ENCODE assay signal across 23 mouse cellular contexts in genomic region chr10:21460062-21460461, GRCm38 (mm10).
DNase-seq lines count a peak whose midpoint lies in the region; ATAC-seq and TF ChIP-seq lines count a peak whose summit lies in the region.
"Had no signal": no experiment of that assay in that cellular context is flagged by ENCODE, and none has a peak within 500 bp of the region (broad histone marks: within the 10 kb centered on the region; RNA-seq: fewer than 3 reads in every experiment).

No protein-coding gene starts in this region.

- intact Hi-C loops in left cerebral cortex, adult 2 months (cut with DNase I): no loop called here

- H3K4me2 ChIP-seq in liver, embryonic 16.5 days (ENCODE audit: low read depth, low read length): no peak overlapping the region
- no peak overlapping the region for H3K4me2 ChIP-seq in intestine, embryonic 14.5 days (ENCODE audit: low read length)
- no peak overlapping the region for H3K4me2 ChIP-seq in intestine, postnatal 0 days (replicated peaks; ENCODE audit: low read depth)
- H3K4me2 ChIP-seq: embryonic facial prominence, embryonic 12.5 days; hindbrain, embryonic 14.5 days; limb, embryonic 15.5 days; lung, embryonic 14.5 days had no signal

- ATAC-seq in liver, embryonic 16.5 days (ENCODE audit: low read depth): peak; percentile 70
- no peak for ATAC-seq in intestine, embryonic 14.5 days (replicated peaks; ENCODE audit: low FRiP score, low TSS enrichment, low read depth)
- ATAC-seq in intestine, postnatal 0 days: peak; percentile 61; the same call in 1 of the 2 replicates
- ATAC-seq: forebrain, postnatal 0 days; Patski had no signal

- H3K36me3 ChIP-seq in liver, embryonic 16.5 days (ENCODE audit: control insufficient read depth, insufficient read depth): no peaks in the 10 kb centered on the region
- H3K36me3 ChIP-seq in intestine, embryonic 14.5 days (ENCODE audit: control insufficient read depth, insufficient read depth, low read length): no peaks in the 10 kb centered on the region
- H3K36me3 ChIP-seq in intestine, postnatal 0 days (ENCODE audit: control insufficient read depth, insufficient read depth): no peaks in the 10 kb centered on the region
- H3K36me3 ChIP-seq: embryonic facial prominence, embryonic 12.5 days; G1E; limb, embryonic 15.5 days had no signal

- H3K9me3 ChIP-seq in liver, embryonic 16.5 days (replicated peaks; ENCODE audit: control insufficient read depth, low read length): no peaks in the 10 kb centered on the region
- no peaks in the 10 kb centered on the region for H3K9me3 ChIP-seq in intestine, embryonic 14.5 days (ENCODE audit: control insufficient read depth, low read length)
- no peaks in the 10 kb centered on the region for H3K9me3 ChIP-seq in intestine, postnatal 0 days (ENCODE audit: control insufficient read depth)
- H3K9me3 ChIP-seq: embryonic facial prominence, embryonic 12.5 days; G1E; limb, embryonic 15.5 days had no signal

- H3K9ac ChIP-seq in liver, embryonic 16.5 days (ENCODE audit: low read depth, low read length): no peak overlapping the region
- H3K9ac ChIP-seq in intestine, embryonic 14.5 days (ENCODE audit: low read length): no peak overlapping the region
- no peak overlapping the region for H3K9ac ChIP-seq in intestine, postnatal 0 days (ENCODE audit: low read depth, low read length)
- H3K9ac ChIP-seq: embryonic facial prominence, embryonic 12.5 days; forebrain, postnatal 0 days; hindbrain, embryonic 14.5 days; limb, embryonic 15.5 days; lung, embryonic 14.5 days had no signal

- no peak overlapping the region for H3K4me3 ChIP-seq in liver, embryonic 16.5 days (ENCODE audit: low read depth, low read length)
- H3K4me3 ChIP-seq in intestine, embryonic 14.5 days (ENCODE audit: low read depth, low read length): no peak overlapping the region
- H3K4me3 ChIP-seq in intestine, postnatal 0 days (ENCODE audit: low read depth, low read length): no peak overlapping the region
- H3K4me3 ChIP-seq in left cerebral cortex, adult 2 months: no peak overlapping the region
- H3K4me3 ChIP-seq: embryonic facial prominence, embryonic 12.5 days; limb, embryonic 15.5 days had no signal

- DNase-seq in liver: no peak
- peak; percentile 43 for DNase-seq in intestine, embryonic 14.5 days (ENCODE audit: low spot score)
- DNase-seq in kidney, postnatal 25 days: peak; percentile 63 to 65
- no peak for DNase-seq in left cerebral cortex, adult 2 months (ENCODE audit: extremely low spot score in 1 of 2, low spot score in 2 of 2)
- DNase-seq in spleen, adult 18-20 months: no peak
- DNase-seq: B cell, adult 2 months; cerebellum, adult 18-20 months; cerebellum, postnatal 14 days; forebrain, postnatal 0 days; gastrocnemius, postnatal 25 days; left cerebral cortex, postnatal 4 days; lung, embryonic 14.5 days; thymus, adult 2 months; thymus, postnatal 4 days had no signal

- peaks cover 3% of the 10 kb centered on the region; the same call in 1 of the 2 replicates for H3K4me1 ChIP-seq in liver, embryonic 16.5 days (ENCODE audit: control insufficient read depth, low read depth, low read length)
- H3K4me1 ChIP-seq in intestine, embryonic 14.5 days (replicated peaks; ENCODE audit: control insufficient read depth, insufficient read depth, low read length): 0 out of 2 replicates have a peak, but pooled peaks cover 7% of the 10 kb centered on the region
- 0 out of 2 replicates have a peak, but pooled peaks cover 4% of the 10 kb centered on the region for H3K4me1 ChIP-seq in intestine, postnatal 0 days (replicated peaks; ENCODE audit: control insufficient read depth, insufficient read depth, low read length)

- peak overlapping the region; percentile 38; the same call in 1 of the 2 replicates for H3K27ac ChIP-seq in liver, embryonic 16.5 days (ENCODE audit: low read length)
- H3K27ac ChIP-seq in intestine, embryonic 14.5 days (ENCODE audit: low read depth): no peak overlapping the region
- no peak overlapping the region for H3K27ac ChIP-seq in intestine, postnatal 0 days (ENCODE audit: low read depth, low read length)
- H3K27ac ChIP-seq in left cerebral cortex, adult 2 months: no peak overlapping the region
- H3K27ac ChIP-seq: embryonic facial prominence, embryonic 12.5 days; hindbrain, embryonic 14.5 days; limb, embryonic 15.5 days; stomach, postnatal 0 days had no signal

- TF ChIP-seq CTCF in intestine, postnatal 0 days (IDR thresholded peaks at IDR 0.05; ENCODE audit: low read depth): no peak
- no peak for TF ChIP-seq CTCF in left cerebral cortex, adult 2 months (IDR thresholded peaks at IDR 0.05)

- 45% methylated on average over 2 of the region's 2 CpGs for WGBS in liver, embryonic 16.5 days (ENCODE audit: insufficient replicate concordance)
- 48% methylated on average over 2 of the region's 2 CpGs for WGBS in intestine, embryonic 14.5 days
- WGBS in intestine, postnatal 0 days: 28% methylated on average over 2 of the region's 2 CpGs

- H3K27me3 ChIP-seq in liver, embryonic 16.5 days (ENCODE audit: control insufficient read depth, insufficient read depth, low read depth, low read length): no peaks in the 10 kb centered on the region
- H3K27me3 ChIP-seq in intestine, embryonic 14.5 days (replicated peaks; ENCODE audit: control insufficient read depth, insufficient read depth, low read length): no peaks in the 10 kb centered on the region
- H3K27me3 ChIP-seq in intestine, postnatal 0 days (replicated peaks; ENCODE audit: control insufficient read depth, insufficient read depth, low read length): no peaks in the 10 kb centered on the region
- H3K27me3 ChIP-seq: CH12.LX; embryonic facial prominence, embryonic 12.5 days had no signal

Comparison
In these comparisons a context has a peak if more than half of its experiments do, and no peak if none do; other contexts are left out.
1. DNase-seq: peak in intestine, embryonic 14.5 days (single experiment) and kidney, postnatal 25 days (2 of 2); none in liver (single experiment), left cerebral cortex, adult 2 months (0 of 2) and spleen, adult 18-20 months (0 of 2).